Mouse (Mus musculus) CH12.LX (cell line): ENCODE data around the gene Ascl4. TPM values are rescaled to one million over a fixed set of nuclear protein-coding genes. Genes with fewer than 3 reads are reported as not detected.
A peak's percentile ranks its signal among the peaks of the same experiment; 100 is the strongest.

Source experiments
- DNase-seq: peaks from one replicate; pipeline ENCODE4 v3.0.0-alpha.2; 2013; ENCODE audit errors: extremely low read depth
- H3K27ac ChIP-seq: 2 replicates; pipeline ENCODE4 v1.5.1; 2012; ENCODE audit warnings: low read depth, mild to moderate bottlenecking, control low read depth, moderate library complexity; ENCODE audit not compliant: insufficient read depth
- H3K27me3 ChIP-seq: replicated peaks from 2 replicates; pipeline ENCODE3; 2012; ENCODE audit warnings: inconsistent platforms
- H3K36me3 ChIP-seq, 2 experiments: replicated peaks in 1 of 2; 2 replicates each; pipeline versions ENCODE3 to v1.6.1; 2012; ENCODE audit warnings: inconsistent platforms in 1 of 2, low read length in 1 of 2, mild to moderate bottlenecking in 1 of 2, mixed read lengths in 1 of 2, moderate library complexity in 1 of 2; ENCODE audit not compliant: control insufficient read depth in 1 of 2, insufficient read depth in 1 of 2
- H3K4me1 ChIP-seq, 2 experiments: 2 replicates each; pipeline ENCODE4 v1.6.1; 2012; ENCODE audit warnings: inconsistent platforms in 1 of 2, moderate library complexity in 1 of 2; ENCODE audit not compliant: insufficient read depth in 2 of 2, control insufficient read depth in 1 of 2
- H3K4me2 ChIP-seq: 2 replicates; pipeline ENCODE4 v1.6.1; 2012; ENCODE audit warnings: low read depth, mild to moderate bottlenecking, control low read depth; ENCODE audit not compliant: poor library complexity, insufficient read depth, severe bottlenecking
- H3K4me3 ChIP-seq, 3 experiments: fragments of 150-350 bp in 1 of 3; sonication (generic) in 1 of 3; replicated peaks in 1 of 3; 2 replicates each; pipeline versions ENCODE3 to v1.5.1; 2011 to 2012; ENCODE audit warnings: low read depth in 2 of 3, low read length in 2 of 3, mild to moderate bottlenecking in 2 of 3, moderate library complexity in 2 of 3, control low read depth in 1 of 3, improper control_type of control experiment in 1 of 3, inconsistent platforms in 1 of 3, mixed read lengths in 1 of 3; ENCODE audit not compliant: poor library complexity in 1 of 3
- H3K79me2 ChIP-seq: replicated peaks from 2 replicates; pipeline ENCODE4 v1.6.1; 2012; ENCODE audit warnings: mild to moderate bottlenecking, moderate library complexity; ENCODE audit not compliant: control insufficient read depth, poor library complexity, insufficient read depth, severe bottlenecking; ENCODE audit errors: extremely low read depth
- H3K9ac ChIP-seq: 2 replicates; pipeline ENCODE4 v1.6.1; 2012; ENCODE audit warnings: low read depth, mild to moderate bottlenecking, control low read depth, moderate library complexity; ENCODE audit not compliant: insufficient read depth
- H3K9me3 ChIP-seq: replicated peaks from 2 replicates; pipeline ENCODE3; 2012; ENCODE audit warnings: low read length, inconsistent platforms, mixed read lengths
- CHD2 ChIP-seq: IDR thresholded peaks from 2 replicates; pipeline ENCODE4 v1.6.1; 2011; ENCODE audit warnings: low read length, improper control_type of control experiment
- CTCF ChIP-seq, 2 experiments: IDR thresholded peaks in 1 of 2; conservative IDR thresholded peaks in 1 of 2; 2 replicates each; pipeline ENCODE4 v1.5.1; 2011 to 2012; ENCODE audit warnings: low read depth in 2 of 2, low read length in 2 of 2, improper control_type of control experiment in 1 of 2, inconsistent platforms in 1 of 2, mild to moderate bottlenecking in 1 of 2, moderate library complexity in 1 of 2
- E2F4 ChIP-seq: IDR thresholded peaks from 2 replicates; pipeline ENCODE4 v1.6.1; 2011; ENCODE audit warnings: low read depth, low read length, improper control_type of control experiment; ENCODE audit not compliant: insufficient replicate concordance
- ETS1 ChIP-seq: conservative IDR thresholded peaks from 2 replicates; pipeline ENCODE4 v1.6.1; 2012; ENCODE audit warnings: low read depth, mild to moderate bottlenecking, inconsistent platforms, low read length, improper control_type of control experiment, moderate library complexity
- GABPA ChIP-seq: IDR thresholded peaks from 2 replicates; pipeline ENCODE4 v1.6.1; 2012; ENCODE audit warnings: low read depth, low read length, improper control_type of control experiment, inconsistent platforms; ENCODE audit not compliant: insufficient replicate concordance
- JUN ChIP-seq: IDR thresholded peaks from 2 replicates; pipeline ENCODE4 v1.6.1; 2011; ENCODE audit warnings: low read depth, mild to moderate bottlenecking, low read length, improper control_type of control experiment, moderate library complexity; ENCODE audit not compliant: insufficient read depth
- JUND ChIP-seq: conservative IDR thresholded peaks from 2 replicates; pipeline ENCODE4 v1.6.1; 2011; ENCODE audit warnings: low read depth, low read length, improper control_type of control experiment
- MAFK ChIP-seq: IDR thresholded peaks from 2 replicates; pipeline ENCODE4 v1.6.1; 2011; ENCODE audit warnings: low read length, improper control_type of control experiment; ENCODE audit not compliant: insufficient replicate concordance
- MAZ ChIP-seq: IDR thresholded peaks from 2 replicates; pipeline ENCODE4 v1.6.1; 2012; ENCODE audit warnings: low read depth, mild to moderate bottlenecking, inconsistent platforms, low read length, improper control_type of control experiment, moderate library complexity
- MXI1 ChIP-seq: IDR thresholded peaks from 2 replicates; pipeline ENCODE4 v1.6.1; 2011; ENCODE audit warnings: mild to moderate bottlenecking, low read depth, low read length, improper control_type of control experiment
- MYC ChIP-seq: IDR thresholded peaks from 2 replicates; pipeline ENCODE4 v1.6.1; 2011; ENCODE audit warnings: low read depth, mild to moderate bottlenecking, improper control_type of control experiment, low read length
- NELFE ChIP-seq: IDR thresholded peaks from 2 replicates; pipeline ENCODE4 v1.6.1; 2011; ENCODE audit warnings: low read depth, low read length, improper control_type of control experiment
- POLR2A ChIP-seq: IDR thresholded peaks from 2 replicates; pipeline ENCODE4 v1.6.1; 2011; ENCODE audit warnings: low read depth, mild to moderate bottlenecking, improper control_type of control experiment, low read length
- POLR2AphosphoS2 ChIP-seq: IDR thresholded peaks from 2 replicates; pipeline ENCODE4 v1.6.1; 2011; ENCODE audit warnings: low read depth, low read length, improper control_type of control experiment
- RAD21 ChIP-seq: IDR thresholded peaks from 2 replicates; pipeline ENCODE4 v1.6.1; 2011; ENCODE audit warnings: low read depth, mild to moderate bottlenecking, low read length, improper control_type of control experiment, moderate library complexity
- SIN3A ChIP-seq: IDR thresholded peaks from 2 replicates; pipeline ENCODE4 v1.6.1; 2012; ENCODE audit warnings: low read length, improper control_type of control experiment, inconsistent platforms
- TBP ChIP-seq: conservative IDR thresholded peaks from 2 replicates; pipeline ENCODE4 v1.6.1; 2011; ENCODE audit warnings: low read depth, low read length, improper control_type of control experiment
- UBTF ChIP-seq: IDR thresholded peaks from 2 replicates; pipeline ENCODE4 v1.6.1; 2012; ENCODE audit warnings: low read depth, mild to moderate bottlenecking, inconsistent platforms, low read length, improper control_type of control experiment, moderate library complexity
- USF1 ChIP-seq: IDR thresholded peaks from 2 replicates; pipeline ENCODE4 v1.6.1; 2014; ENCODE audit warnings: low read depth, mild to moderate bottlenecking, inconsistent platforms, low read length, improper control_type of control experiment
- USF2 ChIP-seq: conservative IDR thresholded peaks from 2 replicates; pipeline ENCODE4 v1.6.1; 2011; ENCODE audit warnings: low read depth, low read length, improper control_type of control experiment
- ZC3H11A ChIP-seq: IDR thresholded peaks from 2 replicates; pipeline ENCODE4 v1.6.1; 2012; ENCODE audit warnings: low read depth, mild to moderate bottlenecking, inconsistent platforms, low read length, improper control_type of control experiment
- ZMIZ1 ChIP-seq: IDR thresholded peaks from 2 replicates; pipeline ENCODE4 v1.6.1; 2012; ENCODE audit warnings: low read depth, mild to moderate bottlenecking, inconsistent platforms, low read length, improper control_type of control experiment
- ZNF384 ChIP-seq: IDR thresholded peaks from 2 replicates; pipeline ENCODE4 v1.6.1; 2012; ENCODE audit warnings: low read depth, low read length, improper control_type of control experiment, inconsistent platforms
- dilution Hi-C: fragments of 300-500 bp; cut with MboI; formaldehyde crosslinking; loops from 2 replicates; pipeline ENCODE4 v1.14.3; 2020; ENCODE audit warnings: low sequenced_read_pairs; ENCODE audit not compliant: extremely low pct_unique_long_range_greater_than_20kb, extremely low pct_ligation_motif_present
- in situ Hi-C: fragments of 300-500 bp; cut with MboI; formaldehyde crosslinking; loops from 3 replicates; pipeline ENCODE4 v1.14.3; 2019; ENCODE audit warnings: low sequenced_read_pairs, low pct_ligation_motif_present, low pct_unique_long_range_greater_than_20kb, mixed read lengths
- polyA plus RNA-seq: library from polyadenylated mRNA; unstranded; fragments of >175 nt; gene quantifications from 2 replicates; pipeline ENCODE4 v1.2.1, GENCODE M21; 2012; ENCODE audit warnings: low read depth; ENCODE audit not compliant: insufficient read length
- total RNA-seq, 2 experiments: library from RNA; depleted of rRNA; stranded (reverse); fragments of 300-350 nt in 1 of 2; fragments of >200 nt in 1 of 2; gene quantifications; 2 replicates each; pipeline ENCODE4 v1.2.3; 2012 to 2014

Gene Ascl4
- total and polyA plus RNA-seq, 3 experiments = 0.11 to 0.13 TPM; not detected in 1

DNA sequence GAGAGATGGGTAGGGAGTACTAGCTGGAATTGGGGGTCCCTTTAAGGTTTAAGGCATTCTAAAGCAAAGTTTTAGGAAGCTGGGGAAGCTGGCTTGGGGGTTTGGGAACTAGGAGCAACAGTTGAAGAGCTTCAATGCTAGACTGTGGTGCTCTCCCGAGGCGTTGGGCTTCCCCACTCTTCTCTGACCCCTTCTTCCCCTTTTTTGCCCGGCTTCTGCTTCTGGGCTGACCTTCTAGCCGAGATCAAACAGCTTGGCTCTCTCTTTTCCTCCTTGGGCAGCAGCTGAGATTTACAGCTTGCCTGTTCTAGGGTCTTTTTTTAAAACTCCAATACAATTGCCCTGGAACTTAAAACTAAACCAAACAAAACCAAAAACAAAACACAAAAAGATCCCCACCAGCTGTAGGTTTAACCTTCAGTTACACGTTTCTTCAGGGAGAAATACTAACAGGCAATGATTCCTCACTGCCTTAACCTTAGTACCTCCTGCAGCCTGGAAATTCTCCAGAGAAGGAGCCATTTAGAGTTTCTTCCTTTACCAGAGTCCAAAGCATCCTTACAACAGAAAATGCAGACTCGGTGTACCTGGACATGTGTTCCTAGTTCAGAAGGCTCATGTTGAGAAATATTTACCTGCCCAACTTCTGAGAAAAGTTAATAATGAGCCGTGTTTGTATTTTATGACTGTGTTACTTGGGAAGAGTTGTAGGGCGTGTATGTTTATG lies 42.6 kb downstream of the Ascl4 start:
- peaks cover 7% of the 10 kb centered on the region for H3K9me3 ChIP-seq
- H3K4me1 ChIP-seq = peaks cover 0 to 11% of the 10 kb centered on the region in 2 experiments; a peak in 2 of 4 replicates
- dilution Hi-C loops = no loop called here
- no peaks in the 10 kb centered on the region for H3K27me3 ChIP-seq
- in situ Hi-C loops = loop anchor here (5.0 to 25.0 kb wide), 3 partner anchors 82 to 492 kb away; no protein-coding TSS in a partner anchor
- no peak for TF ChIP-seq POLR2A
- no peak for TF ChIP-seq UBTF
- no peak for TF ChIP-seq MAZ
- TF ChIP-seq CTCF (conservative IDR thresholded peaks at IDR 0.05 in 1 of 2, IDR thresholded peaks at IDR 0.05 in 1 of 2; ENCODE audit: low read depth in 2 of 2, low read length in 2 of 2) = no peak
- TF ChIP-seq GABPA = no peak
- no peaks in the 10 kb centered on the region for H3K36me3 ChIP-seq
- no peak overlapping the region for H3K27ac ChIP-seq
- peak overlapping the region; percentile 26; the same call in 1 of the 2 replicates for H3K4me2 ChIP-seq
- H3K9ac ChIP-seq = no peak overlapping the region
- DNase-seq = no peak
- no peak overlapping the region for H3K4me3 ChIP-seq
- H3K79me2 ChIP-seq = no peaks in the 10 kb centered on the region

DNA sequence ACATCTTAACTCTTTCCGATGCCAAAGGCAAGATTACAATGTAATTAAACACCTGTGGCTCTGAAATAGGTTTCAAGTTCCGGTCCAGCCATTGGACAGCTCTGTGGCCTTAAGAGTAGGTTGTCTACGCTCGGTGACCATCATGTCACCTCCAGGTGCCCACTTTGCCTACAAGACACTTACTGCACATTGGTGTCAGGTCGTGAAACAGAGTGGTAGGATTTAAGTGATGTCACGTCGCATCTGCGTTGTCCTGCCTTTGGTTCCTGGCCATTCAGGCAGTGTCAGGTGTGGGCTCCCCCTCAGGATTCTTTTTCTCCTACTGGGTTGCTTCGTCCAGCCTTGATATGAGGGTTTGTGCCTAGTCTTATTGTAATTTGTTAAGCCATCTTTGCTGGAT lies 44.3 kb downstream of the Ascl4 start:
- DNase-seq = no peak
- no peaks in the 10 kb centered on the region for H3K79me2 ChIP-seq
- H3K27me3 ChIP-seq = no peaks in the 10 kb centered on the region
- H3K4me3 ChIP-seq = no peak overlapping the region
- no peak overlapping the region for H3K4me2 ChIP-seq
- peaks cover 7% of the 10 kb centered on the region for H3K9me3 ChIP-seq
- H3K36me3 ChIP-seq = no peaks in the 10 kb centered on the region
- in situ Hi-C loops = loop anchor here (5.0 to 25.0 kb wide), 2 partner anchors 325 to 490 kb away; no protein-coding TSS in a partner anchor
- H3K4me1 ChIP-seq = peaks cover 0 to 11% of the 10 kb centered on the region in 2 experiments; a peak in 2 of 4 replicates
- H3K27ac ChIP-seq = no peak overlapping the region
- no peak overlapping the region for H3K9ac ChIP-seq
- dilution Hi-C loops = no loop called here
- TF ChIP-seq MAFK = no peak
- no peak for TF ChIP-seq TBP
- TF ChIP-seq ZMIZ1 = no peak
- TF ChIP-seq UBTF = no peak
- TF ChIP-seq NELFE = no peak
- TF ChIP-seq MYC = no peak
- no peak for TF ChIP-seq USF2
- no peak for TF ChIP-seq POLR2AphosphoS2
- TF ChIP-seq, all 38 proteins: peak for 0

DNA sequence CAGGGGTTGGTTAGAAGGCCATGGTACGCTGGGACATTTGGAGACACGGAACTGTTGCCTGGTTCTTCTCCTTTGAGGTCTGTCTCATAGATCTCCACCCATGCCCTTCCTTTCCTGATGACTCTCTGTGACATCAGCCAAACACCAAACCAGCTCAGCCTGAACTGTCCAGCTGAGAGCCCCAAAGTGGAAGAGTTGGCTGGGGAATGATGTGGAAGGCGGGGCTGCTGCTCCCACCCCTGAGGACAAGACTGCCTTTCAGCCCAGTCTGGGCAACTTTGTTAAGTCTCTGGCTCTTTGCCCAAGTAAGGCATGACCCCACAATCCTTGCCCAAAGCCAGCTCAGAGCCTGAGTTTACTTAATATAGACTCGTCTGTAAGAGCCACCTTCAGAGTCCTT lies 45.4 kb downstream of the Ascl4 start:
- H3K36me3 ChIP-seq = no peaks in the 10 kb centered on the region
- no peak overlapping the region for H3K27ac ChIP-seq
- peaks cover 7% of the 10 kb centered on the region for H3K9me3 ChIP-seq
- no peaks in the 10 kb centered on the region for H3K27me3 ChIP-seq
- H3K4me1 ChIP-seq = peaks cover 0 to 11% of the 10 kb centered on the region in 2 experiments; a peak in 2 of 4 replicates
- H3K4me3 ChIP-seq = no peak overlapping the region
- dilution Hi-C loops (no loop called here), in situ Hi-C loops (loop anchor here (5.0 to 25.0 kb wide), 2 partner anchors 324 to 489 kb away; no protein-coding TSS in a partner anchor)
- no peak for DNase-seq
- no peak overlapping the region for H3K4me2 ChIP-seq
- no peak overlapping the region for H3K9ac ChIP-seq
- TF ChIP-seq ZNF384 = no peak
- TF ChIP-seq CHD2 = no peak
- TF ChIP-seq NELFE = no peak
- no peak for TF ChIP-seq SIN3A
- no peak for TF ChIP-seq RAD21
- no peak for TF ChIP-seq E2F4
- no peak for TF ChIP-seq MXI1
- TF ChIP-seq JUN = no peak
- no peak for TF ChIP-seq ZC3H11A
- no peak for TF ChIP-seq USF1
- no peak for TF ChIP-seq MAFK
- TF ChIP-seq ETS1 = no peak
- TF ChIP-seq JUND = no peak
- no peak for TF ChIP-seq UBTF
- H3K79me2 ChIP-seq = no peaks in the 10 kb centered on the region
